Mouse (Mus musculus): ENCODE measurements around the gene Gm20388.

Gm20388 gene

GRCm38 (mm10) chr8:122737886-122738285, 2827.2 kb downstream of the Gm20388 start:
- in situ Hi-C loops (cut with MboI, MseI) = no loop called here

- in situ Hi-C loops (cut with MboI, MseI) = no loop called here
These were observed 2828.6 kb downstream of the Gm20388 start for GRCm38 (mm10) chr8:122739102-122739725.

- in situ Hi-C loops (cut with MboI, MseI) = no loop called here
These were observed 2831.8 kb downstream of the Gm20388 start for GRCm38 (mm10) chr8:122742471-122742870.

GRCm38 (mm10) chr8:122745022-122745749, 2834.5 kb downstream of the Gm20388 start:
- in situ Hi-C loops (cut with MboI, MseI) = no loop called here

- in situ Hi-C loops (cut with MboI, MseI) = no loop called here
These were observed 2835.2 kb downstream of the Gm20388 start for GRCm38 (mm10) chr8:122745750-122746275.

- in situ Hi-C loops (cut with MboI, MseI) = no loop called here
These were observed 2835.8 kb downstream of the Gm20388 start for GRCm38 (mm10) chr8:122746439-122746838.

- in situ Hi-C loops (cut with MboI, MseI) = no loop called here
These were observed 2837.2 kb downstream of the Gm20388 start for GRCm38 (mm10) chr8:122747825-122748224.

- in situ Hi-C loops (cut with MboI, MseI) = no loop called here
These were observed 2838.8 kb downstream of the Gm20388 start for GRCm38 (mm10) chr8:122749333-122749958.

- in situ Hi-C loops (cut with MboI, MseI) = no loop called here
These were observed 2840.7 kb downstream of the Gm20388 start for GRCm38 (mm10) chr8:122751342-122751741.

GRCm38 (mm10) chr8:122752111-122752721, 2841.6 kb downstream of the Gm20388 start:
- in situ Hi-C loops (cut with MboI, MseI) = no loop called here

GRCm38 (mm10) chr8:122758597-122758996, 2848.0 kb downstream of the Gm20388 start:
- in situ Hi-C loops (cut with MboI, MseI) = no loop called here

- in situ Hi-C loops (cut with MboI, MseI) = no loop called here
These were observed 2849.5 kb downstream of the Gm20388 start for GRCm38 (mm10) chr8:122760116-122760515.

- in situ Hi-C loops (cut with MboI, MseI) = no loop called here
These were observed 2850.5 kb downstream of the Gm20388 start for GRCm38 (mm10) chr8:122761109-122761508.

GRCm38 (mm10) chr8:122762731-122763266, 2852.2 kb downstream of the Gm20388 start:
- in situ Hi-C loops (cut with MboI, MseI) = no loop called here

- in situ Hi-C loops (cut with MboI, MseI) = no loop called here
These were observed 2852.7 kb downstream of the Gm20388 start for GRCm38 (mm10) chr8:122763267-122763738.

GRCm38 (mm10) chr8:122764790-122765474, 2854.3 kb downstream of the Gm20388 start:
- in situ Hi-C loops (cut with MboI, MseI) = no loop called here

- in situ Hi-C loops (cut with MboI, MseI) = no loop called here
These were observed 2855.5 kb downstream of the Gm20388 start for GRCm38 (mm10) chr8:122766189-122766588.

GRCm38 (mm10) chr8:122766647-122767200, 2856.1 kb downstream of the Gm20388 start:
- in situ Hi-C loops (cut with MboI, MseI) = no loop called here

GRCm38 (mm10) chr8:122767229-122767628, 2856.6 kb downstream of the Gm20388 start:
- in situ Hi-C loops (cut with MboI, MseI) = no loop called here

- in situ Hi-C loops (cut with MboI, MseI) = no loop called here
These were observed 2858.8 kb downstream of the Gm20388 start for GRCm38 (mm10) chr8:122769251-122770058.

Data from T-helper 1 cell (primary cell).